Mouse (Mus musculus) cerebellum, adult 2 months (tissue): ENCODE data around the gene Pagr1b. TPM values are rescaled to one million over a fixed set of nuclear protein-coding genes. Genes with fewer than 3 reads are reported as not detected.

Experiments used
- DNase-seq, 2 experiments: peaks; one replicate each; pipeline ENCODE4 v3.0.0; 2021
- H3K27ac ChIP-seq: fragments of 200-500 bp; 2 replicates; pipeline ENCODE4 v1.5.1; 2012; ENCODE audit warnings: low read length, control low read depth, inconsistent platforms; ENCODE audit not compliant: insufficient read depth
- H3K27me3 ChIP-seq: fragments of 200-500 bp; 2 replicates; pipeline ENCODE4 v1.6.1; 2012; ENCODE audit warnings: inconsistent platforms, mild to moderate bottlenecking, low read length, moderate library complexity; ENCODE audit not compliant: control insufficient read depth, insufficient read depth
- H3K4me1 ChIP-seq: fragments of 200-500 bp; 2 replicates; pipeline ENCODE4 v1.6.1; 2011; ENCODE audit warnings: low read length; ENCODE audit not compliant: control insufficient read depth, insufficient read depth
- H3K4me3 ChIP-seq: fragments of 200-500 bp; replicated peaks from 2 replicates; pipeline ENCODE3; 2011; ENCODE audit warnings: mild to moderate bottlenecking, low read depth, low read length, control low read depth; ENCODE audit not compliant: insufficient read depth
- CTCF ChIP-seq: fragments of 200-500 bp; IDR thresholded peaks from 2 replicates; pipeline ENCODE4 v1.5.1; 2011; ENCODE audit warnings: low read depth, mild to moderate bottlenecking, control low read depth, low read length, moderate library complexity, borderline replicate concordance; ENCODE audit not compliant: insufficient read depth
- POLR2A ChIP-seq: fragments of 200-500 bp; IDR thresholded peaks from 2 replicates; pipeline ENCODE4 v1.6.1; 2011; ENCODE audit warnings: low read length, control low read depth, borderline replicate concordance; ENCODE audit not compliant: insufficient read depth
- WGBS: fragments of 180-500 bp; shearing (Covaris S2); methylation state at CpG from one replicate; pipeline ENCODE4 v1.1.7; 2018; 5-methylcytosine and 5-hydroxymethylcytosine counted together
- polyA plus RNA-seq: library from polyadenylated mRNA; depleted of rRNA; stranded (reverse); fragments of >200 nt; gene quantifications from 2 replicates; pipeline ENCODE4 v1.2.3, GENCODE M21; 2012; rRNA removed

The Pagr1b gene
- polyA plus RNA-seq, 1 experiment: 2.8 TPM

DNA sequence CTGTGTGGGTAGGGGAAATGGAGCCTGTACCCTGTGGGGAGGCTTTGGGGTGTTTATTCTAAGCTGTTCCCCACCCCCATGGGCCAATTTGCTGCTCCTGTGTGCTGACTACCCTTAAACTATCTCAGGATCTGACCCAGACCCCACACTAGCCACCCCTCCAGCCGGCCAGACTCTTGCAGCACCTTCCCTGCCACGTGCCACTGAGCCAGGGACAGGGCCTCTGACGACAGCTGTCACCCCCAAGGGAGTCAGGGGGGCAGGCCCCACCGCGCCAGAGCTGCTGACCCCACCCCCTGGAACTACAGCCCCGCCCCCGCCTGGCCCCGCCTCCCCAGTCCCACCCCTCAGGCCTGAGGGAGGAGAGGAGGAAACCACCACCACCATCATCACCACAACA is 63.6 kb downstream of the Pagr1b start:
- WGBS: under 1% methylated on average over 8 of the region's 8 CpGs
- Histone ChIP-seq H3K4me3 (peak overlapping the region; percentile 57), H3K27ac (peak overlapping the region; percentile 44; the same call in 1 of the 2 replicates), H3K4me1 (peaks cover 20% of the 10 kb centered on the region), H3K27me3 (no peaks in the 10 kb centered on the region)
- DNase-seq: no peak
- no peak for TF ChIP-seq CTCF
- TF ChIP-seq POLR2A: no peak

GRCm38 (mm10) chr7:126951741-126952140 is 64.5 kb downstream of the Pagr1b start:
- Histone ChIP-seq H3K27ac (peak overlapping the region; percentile 96), H3K4me1 (peaks cover 20% of the 10 kb centered on the region), H3K4me3 (peak overlapping the region; percentile 84), H3K27me3 (no peaks in the 10 kb centered on the region)
- peak; percentile 45 to 52 for DNase-seq
- TF ChIP-seq POLR2A: no peak
- no peak for TF ChIP-seq CTCF
- WGBS: 5% methylated on average over 4 of the region's 4 CpGs

Other genes starting within 250 kb of the Pagr1b start
- gene Ypel3, start 239.5 kb downstream of the Pagr1b start, polyA plus RNA-seq: 628 and 636 TPM in 2 replicates
- gene Tbx6, start 235.0 kb downstream of the Pagr1b start, polyA plus RNA-seq: 2.2 TPM in 2 replicates
- gene Ppp4c, start 224.0 kb downstream of the Pagr1b start, polyA plus RNA-seq: 110 and 119 TPM in 2 replicates
- gene Fam57b, start 218.8 kb downstream of the Pagr1b start, polyA plus RNA-seq: 193 and 196 TPM in 2 replicates
- gene 4930451I11Rik, start 184.8 kb downstream of the Pagr1b start, polyA plus RNA-seq: not detected in 2 replicates
- 9.7 and 12.1 TPM in 2 replicates for gene Doc2a, start 169.1 kb downstream of the Pagr1b start, polyA plus RNA-seq
- 60.9 and 63.1 TPM in 2 replicates for gene Hirip3, start 154.5 kb downstream of the Pagr1b start, polyA plus RNA-seq
- 67.3 and 67.6 TPM in 2 replicates for gene Ino80e, start 154.1 kb downstream of the Pagr1b start, polyA plus RNA-seq
- gene Taok2, start 131.8 kb downstream of the Pagr1b start, polyA plus RNA-seq: 107 and 108 TPM in 2 replicates
- 29.8 and 37.5 TPM in 2 replicates for gene Tmem219, start 93.6 kb downstream of the Pagr1b start, polyA plus RNA-seq
- gene Kctd13, start 87.6 kb downstream of the Pagr1b start, polyA plus RNA-seq: 130 and 140 TPM in 2 replicates
- 41.8 and 42.4 TPM in 2 replicates for gene Asphd1, start 66.9 kb downstream of the Pagr1b start, polyA plus RNA-seq
- 359 and 364 TPM in 2 replicates for gene Sez6l2, start 65.9 kb downstream of the Pagr1b start, polyA plus RNA-seq
- gene Cdipt, start 40.6 kb downstream of the Pagr1b start, polyA plus RNA-seq: 255 and 281 TPM in 2 replicates
- 0.92 and 1.1 TPM in 2 replicates for gene Cdiptos, start 40.4 kb downstream of the Pagr1b start, polyA plus RNA-seq
- 19.9 and 21.0 TPM in 2 replicates for gene Mvp, start 1.9 kb downstream of the Pagr1b start, polyA plus RNA-seq
- gene Pagr1a, start 868 bp upstream of the Pagr1b start, polyA plus RNA-seq: 91.6 and 105 TPM in 2 replicates
- gene Gm42742, start 4.6 kb upstream of the Pagr1b start, polyA plus RNA-seq: 362 and 365 TPM in 2 replicates
- gene Prrt2, start 4.7 kb upstream of the Pagr1b start, polyA plus RNA-seq: 600 and 672 TPM in 2 replicates
- 198 and 213 TPM in 2 replicates for gene Maz, start 10.6 kb upstream of the Pagr1b start, polyA plus RNA-seq
- 7.7 and 9.1 TPM in 2 replicates for gene Kif22, start 26.0 kb upstream of the Pagr1b start, polyA plus RNA-seq
- gene Zg16, start 70.8 kb upstream of the Pagr1b start, polyA plus RNA-seq: 0.34 TPM in 1 of 2 replicates, not detected in the other
- 1.4 and 2.1 TPM in 2 replicates for gene AI467606, start 74.9 kb upstream of the Pagr1b start, polyA plus RNA-seq
- gene Qprt, start 105.7 kb upstream of the Pagr1b start, polyA plus RNA-seq: 2.1 and 2.2 TPM in 2 replicates
- gene Spn, start 121.3 kb upstream of the Pagr1b start, polyA plus RNA-seq: 0.16 and 0.18 TPM in 2 replicates
- 101 and 103 TPM in 2 replicates for gene Cd2bp2, start 179.6 kb upstream of the Pagr1b start, polyA plus RNA-seq
- gene Tbc1d10b, start 192.0 kb upstream of the Pagr1b start, polyA plus RNA-seq: 72.4 and 83.9 TPM in 2 replicates
- gene Mylpf, start 192.4 kb upstream of the Pagr1b start, polyA plus RNA-seq: 1.6 and 3.0 TPM in 2 replicates
- gene Zfp553, start 216.6 kb upstream of the Pagr1b start, polyA plus RNA-seq: 16.6 and 17.6 TPM in 2 replicates
- gene Sept1, start 216.6 kb upstream of the Pagr1b start, polyA plus RNA-seq: 11.3 and 12.5 TPM in 2 replicates
- gene Zfp771, start 227.8 kb upstream of the Pagr1b start, polyA plus RNA-seq: 88.7 and 95.4 TPM in 2 replicates
- 23.8 and 25.6 TPM in 2 replicates for gene Dctpp1, start 244.2 kb upstream of the Pagr1b start, polyA plus RNA-seq